Mouse (Mus musculus) liver, adult 2 months (tissue): ENCODE results near the gene Nfia. TPM values are rescaled to one million over a fixed set of nuclear protein-coding genes. Genes with fewer than 3 reads are reported as not detected.

Experiments used
- DNase-seq: peaks from one replicate; pipeline ENCODE4 v3.0.0-alpha.2; 2011; ENCODE audit warnings: low read depth, low spot score; ENCODE audit errors: extremely low read depth
- H3K27ac ChIP-seq: fragments of 200-500 bp; replicated peaks from 2 replicates; pipeline ENCODE4 v1.5.1; 2012; ENCODE audit warnings: low read depth, mild to moderate bottlenecking, control low read depth, inconsistent platforms, low read length; ENCODE audit not compliant: insufficient read depth
- H3K27me3 ChIP-seq: fragments of 200-500 bp; 2 replicates; pipeline ENCODE4 v1.6.1; 2012; ENCODE audit warnings: mild to moderate bottlenecking, moderate library complexity, low read length, inconsistent platforms; ENCODE audit not compliant: control insufficient read depth, insufficient read depth
- H3K36me3 ChIP-seq: fragments of 200-500 bp; 2 replicates; pipeline ENCODE4 v1.6.1; 2012; ENCODE audit warnings: low read length, inconsistent platforms; ENCODE audit not compliant: control insufficient read depth, insufficient read depth
- H3K4me1 ChIP-seq: fragments of 200-500 bp; 2 replicates; pipeline ENCODE4 v1.6.1; 2011; ENCODE audit warnings: low read length; ENCODE audit not compliant: control insufficient read depth, insufficient read depth
- H3K4me3 ChIP-seq: fragments of 200-500 bp; 2 replicates; pipeline ENCODE4 v1.5.1; 2011; ENCODE audit warnings: low read depth, mild to moderate bottlenecking, control low read depth, low read length, moderate library complexity; ENCODE audit not compliant: insufficient read depth
- H3K79me2 ChIP-seq: fragments of 200-500 bp; 2 replicates; pipeline ENCODE4 v1.6.1; 2012; ENCODE audit warnings: inconsistent platforms, mild to moderate bottlenecking, low read length, moderate library complexity; ENCODE audit not compliant: control insufficient read depth, insufficient read depth
- H3K9ac ChIP-seq: fragments of 200-500 bp; 2 replicates; pipeline ENCODE4 v1.6.1; 2012; ENCODE audit warnings: low read depth, mild to moderate bottlenecking, control low read depth, inconsistent platforms, low read length
- CTCF ChIP-seq: fragments of 200-500 bp; IDR thresholded peaks from 2 replicates; pipeline ENCODE4 v1.5.1; 2011; ENCODE audit warnings: low read depth, low read length, control low read depth
- POLR2A ChIP-seq: fragments of 200-500 bp; IDR thresholded peaks from 2 replicates; pipeline ENCODE4 v1.6.1; 2011; ENCODE audit warnings: low read length, control low read depth; ENCODE audit not compliant: insufficient read depth; ENCODE audit errors: extremely low read depth
- WGBS: fragments of 180-500 bp; shearing (Covaris S2); methylation state at CpG from one replicate; pipeline ENCODE4 v1.1.7; 2018; 5-methylcytosine and 5-hydroxymethylcytosine counted together
- polyA plus RNA-seq: library from polyadenylated mRNA; depleted of rRNA; stranded (reverse); fragments of >200 nt; gene quantifications from 2 replicates; pipeline ENCODE4 v1.2.3, GENCODE M21; 2012
- total RNA-seq: library from RNA; depleted of rRNA; stranded (reverse); fragments of >200 nt; gene quantifications from 2 replicates; pipeline ENCODE4 v1.2.3, GENCODE M21; 2014

Nfia gene
- total and polyA plus RNA-seq, 2 experiments = 12.5 to 32.2 TPM

DNA sequence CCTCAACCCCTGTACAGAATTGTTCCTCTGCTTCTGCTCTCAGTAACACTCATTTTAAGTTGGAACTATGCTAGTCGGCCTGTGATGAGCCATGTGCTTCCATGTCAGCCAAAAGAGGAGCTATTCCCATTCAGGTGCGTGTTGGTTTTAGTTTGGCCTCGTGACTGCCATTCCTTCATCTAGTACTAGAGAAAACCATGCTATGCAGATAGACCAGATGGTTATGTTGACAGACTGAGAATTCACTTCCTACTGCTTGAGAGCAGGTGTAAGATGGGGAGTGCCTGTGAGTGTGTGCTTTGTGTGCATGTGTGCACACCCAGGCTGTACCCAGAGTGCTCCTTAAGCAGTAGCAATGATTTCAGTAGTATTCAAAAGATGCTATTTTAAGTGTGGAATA lies 15.0 kb downstream of the Nfia start:
- Histone ChIP-seq H3K4me1 (peaks cover 31% of the 10 kb centered on the region), H3K9ac (no peak overlapping the region), H3K27ac (no peak overlapping the region), H3K36me3 (peaks cover 35% of the 10 kb centered on the region), H3K27me3 (no peaks in the 10 kb centered on the region), H3K79me2 (peaks cover 24% of the 10 kb centered on the region), H3K4me3 (no peak overlapping the region)
- TF ChIP-seq CTCF = no peak
- TF ChIP-seq POLR2A = no peak
- 81% methylated on average over 3 of the region's 3 CpGs for WGBS
- DNase-seq = no peak

DNA sequence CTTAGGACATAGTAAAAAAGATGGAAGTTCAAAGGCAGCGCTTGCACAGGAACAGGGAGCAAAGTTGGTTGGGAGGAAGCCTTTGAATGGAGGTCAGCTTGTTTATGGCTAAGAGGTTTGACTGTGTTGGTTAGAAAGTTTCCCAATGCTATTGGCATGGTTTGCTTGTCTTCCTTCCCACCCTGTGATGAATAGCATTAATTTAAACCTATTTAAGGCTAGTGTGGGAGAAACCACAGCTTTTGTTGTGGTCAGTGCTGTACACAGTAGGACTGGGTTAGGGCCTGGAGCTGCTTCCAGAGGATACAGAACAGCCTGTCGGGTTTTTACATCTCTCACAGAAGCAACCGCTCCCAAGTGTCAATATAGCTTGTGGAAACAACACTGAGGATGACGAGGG lies 16.0 kb downstream of the Nfia start:
- Histone ChIP-seq H3K36me3 (peaks cover 27% of the 10 kb centered on the region), H3K79me2 (peaks cover 26% of the 10 kb centered on the region), H3K4me1 (peaks cover 26% of the 10 kb centered on the region), H3K4me3 (no peak overlapping the region), H3K27ac (no peak overlapping the region), H3K9ac (no peak overlapping the region), H3K27me3 (no peaks in the 10 kb centered on the region)
- TF ChIP-seq POLR2A (no peak), CTCF (no peak)
- DNase-seq = no peak
- 74% methylated on average over 4 of the region's 4 CpGs for WGBS

- WGBS = 73% methylated on average over 10 of the region's 10 CpGs
- Histone ChIP-seq H3K9ac (no peak overlapping the region), H3K4me3 (no peak overlapping the region), H3K27me3 (no peaks in the 10 kb centered on the region), H3K27ac (0 out of 2 replicates have a peak overlapping the region, but pooled peaks have one; percentile 2), H3K36me3 (peaks cover 18% of the 10 kb centered on the region), H3K4me1 (peaks cover 11% of the 10 kb centered on the region; the same call in 1 of the 2 replicates), H3K79me2 (peaks cover 37% of the 10 kb centered on the region; the same call in 1 of the 2 replicates)
- no peak for TF ChIP-seq CTCF
- no peak for TF ChIP-seq POLR2A
- peak; percentile 56 for DNase-seq
Observed at GRCm38 (mm10) chr4:97793931-97794330, 21.4 kb downstream of the Nfia start.

DNA sequence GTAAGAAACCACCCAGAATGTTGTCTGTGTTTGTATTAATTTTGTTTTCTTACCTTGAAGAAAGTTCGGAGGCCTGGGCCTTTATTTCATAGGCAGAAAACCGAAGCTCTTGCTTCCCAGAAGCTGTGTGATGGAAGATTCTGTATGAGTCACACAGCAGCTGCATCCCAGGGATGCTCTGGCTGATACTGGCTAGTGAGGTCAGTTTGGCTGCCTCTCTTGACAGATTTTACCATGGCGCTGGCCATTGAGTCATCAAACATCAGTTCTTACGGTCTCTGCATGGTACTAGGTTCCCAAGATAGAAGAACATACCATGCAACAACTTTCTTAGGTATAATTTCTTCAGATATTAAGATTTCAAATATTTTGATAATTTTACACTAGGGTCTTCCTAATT lies 22.3 kb downstream of the Nfia start:
- H3K9ac ChIP-seq = no peak overlapping the region
- no peak for DNase-seq
- no peaks in the 10 kb centered on the region for H3K27me3 ChIP-seq
- H3K4me3 ChIP-seq = no peak overlapping the region
- 87% methylated on average over 4 of the region's 4 CpGs for WGBS
- peaks cover 38% of the 10 kb centered on the region; the same call in 1 of the 2 replicates for H3K79me2 ChIP-seq
- H3K36me3 ChIP-seq = peaks cover 15% of the 10 kb centered on the region
- H3K27ac ChIP-seq = no peak overlapping the region
- TF ChIP-seq CTCF (no peak), POLR2A (no peak)
- H3K4me1 ChIP-seq = peaks cover 11% of the 10 kb centered on the region; the same call in 1 of the 2 replicates

DNA sequence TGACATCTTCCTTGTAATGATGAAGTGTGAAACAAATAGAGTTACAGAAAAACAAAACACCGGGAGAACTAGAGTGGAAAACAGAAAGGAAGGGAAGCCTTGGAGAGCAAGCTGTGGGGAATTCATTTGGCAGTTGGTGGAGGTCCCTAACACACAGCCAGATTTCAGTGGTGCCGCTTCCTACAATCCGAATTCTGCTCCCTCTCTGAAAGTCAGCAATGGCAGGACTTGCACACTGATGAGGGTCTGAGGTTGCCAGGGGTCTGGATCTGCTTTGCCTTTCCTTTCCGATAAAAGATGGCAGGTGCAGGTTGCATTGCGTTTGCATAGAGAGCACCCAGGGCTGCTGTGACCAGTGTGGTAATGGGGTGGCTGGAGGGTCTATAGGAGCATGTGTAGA lies 23.4 kb downstream of the Nfia start:
- no peak overlapping the region for H3K4me3 ChIP-seq
- H3K27ac ChIP-seq = no peak overlapping the region
- peaks cover 11% of the 10 kb centered on the region for H3K36me3 ChIP-seq
- H3K79me2 ChIP-seq = peaks cover 38% of the 10 kb centered on the region; the same call in 1 of the 2 replicates
- no peaks in the 10 kb centered on the region for H3K27me3 ChIP-seq
- H3K9ac ChIP-seq = no peak overlapping the region
- no peak for TF ChIP-seq POLR2A
- no peak for DNase-seq
- WGBS = 85% methylated on average over 5 of the region's 5 CpGs
- H3K4me1 ChIP-seq = peaks cover 8% of the 10 kb centered on the region; the same call in 1 of the 2 replicates

GRCm38 (mm10) chr4:97796505-97796904 lies 24.0 kb downstream of the Nfia start:
- H3K9ac ChIP-seq = no peak overlapping the region
- H3K36me3 ChIP-seq = peaks cover 11% of the 10 kb centered on the region
- H3K27ac ChIP-seq = no peak overlapping the region
- WGBS = 77% methylated on average over 10 of the region's 10 CpGs
- TF ChIP-seq POLR2A = no peak
- TF ChIP-seq CTCF = no peak
- peaks cover 38% of the 10 kb centered on the region; the same call in 1 of the 2 replicates for H3K79me2 ChIP-seq
- H3K4me1 ChIP-seq = peaks cover 8% of the 10 kb centered on the region; the same call in 1 of the 2 replicates
- no peak overlapping the region for H3K4me3 ChIP-seq
- DNase-seq = no peak
- H3K27me3 ChIP-seq = no peaks in the 10 kb centered on the region
